Mouse (Mus musculus): ENCODE results near the gene Zfp82. TPM values are rescaled to one million over a fixed set of nuclear protein-coding genes. Genes with fewer than 3 reads are reported as not detected.
A peak's percentile ranks its signal among the peaks of the same experiment; 100 is the strongest.

Gene Zfp82
- polyA plus RNA-seq, 2 experiments from 2014 or later = 8.6 to 11.9 TPM

DNA sequence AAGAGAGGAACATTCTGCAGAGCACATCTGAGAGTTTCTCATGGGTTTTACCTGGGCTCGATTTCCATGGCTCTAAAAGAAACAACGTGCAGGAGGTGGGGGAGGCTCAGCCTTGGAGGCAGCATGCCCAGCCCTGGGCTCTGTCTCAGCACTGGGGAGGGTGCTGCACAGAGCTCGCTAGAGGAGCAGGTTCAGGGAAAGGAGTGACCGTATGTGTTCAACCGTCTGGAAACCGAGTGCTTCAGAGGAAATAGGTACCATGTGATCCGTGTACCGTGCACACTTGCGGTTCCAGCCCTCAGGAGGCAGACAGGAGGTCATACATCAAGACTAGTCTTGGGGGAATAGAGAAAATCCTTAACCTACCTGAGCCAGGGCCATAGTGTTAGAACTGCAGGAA is 28.3 kb downstream of the Zfp82 start:
- ATAC-seq = no peak

DNA sequence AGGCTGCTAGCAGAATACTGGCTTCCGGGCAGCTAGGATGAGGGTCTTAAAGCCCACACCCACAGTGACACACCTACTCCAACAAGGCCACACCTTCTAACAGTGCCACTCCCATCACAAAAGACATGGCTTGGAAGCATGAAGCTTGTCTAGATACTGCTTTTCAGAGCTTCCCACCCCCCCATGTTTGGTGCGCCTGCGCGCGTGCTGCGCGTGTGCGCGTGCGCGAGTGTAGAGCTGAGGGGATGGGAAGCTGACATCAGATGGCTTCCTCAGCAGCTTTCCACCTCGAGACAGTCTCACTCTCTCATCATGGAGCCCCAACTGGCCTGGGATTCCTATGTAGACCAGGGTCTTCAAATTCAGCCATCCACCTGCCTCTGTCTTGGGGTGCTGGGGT is 38.4 kb downstream of the Zfp82 start:
- no peak for ATAC-seq

DNA sequence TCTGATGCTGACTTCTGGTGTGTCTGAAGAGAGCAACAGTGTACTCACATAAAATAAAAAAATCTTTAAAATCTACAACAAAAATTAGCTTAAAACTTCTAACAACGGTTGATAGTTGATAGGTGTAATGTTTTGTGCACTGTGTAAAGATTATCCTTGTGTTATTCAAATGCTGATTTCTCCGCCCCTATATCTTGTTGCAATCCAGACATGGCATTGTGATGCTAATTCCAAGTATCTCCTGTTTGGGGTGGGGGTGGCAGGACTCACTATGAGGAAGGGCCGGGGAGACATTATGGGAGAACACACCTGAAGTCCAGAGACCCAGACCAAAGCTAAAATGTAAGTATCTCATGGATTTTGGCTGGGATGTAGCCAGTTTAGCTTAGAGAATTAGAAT is 41.3 kb downstream of the Zfp82 start:
- ATAC-seq = no peak

GRCm38 (mm10) chr7:30030677-30031076 is 42.0 kb downstream of the Zfp82 start:
- no peak for ATAC-seq

GRCm38 (mm10) chr7:30028572-30028971 is 44.1 kb downstream of the Zfp82 start:
- ATAC-seq = no peak

GRCm38 (mm10) chr7:30027331-30027730 is 45.4 kb downstream of the Zfp82 start:
- no peak for ATAC-seq

GRCm38 (mm10) chr7:30025358-30025757 is 47.3 kb downstream of the Zfp82 start:
- ATAC-seq = no peak

DNA sequence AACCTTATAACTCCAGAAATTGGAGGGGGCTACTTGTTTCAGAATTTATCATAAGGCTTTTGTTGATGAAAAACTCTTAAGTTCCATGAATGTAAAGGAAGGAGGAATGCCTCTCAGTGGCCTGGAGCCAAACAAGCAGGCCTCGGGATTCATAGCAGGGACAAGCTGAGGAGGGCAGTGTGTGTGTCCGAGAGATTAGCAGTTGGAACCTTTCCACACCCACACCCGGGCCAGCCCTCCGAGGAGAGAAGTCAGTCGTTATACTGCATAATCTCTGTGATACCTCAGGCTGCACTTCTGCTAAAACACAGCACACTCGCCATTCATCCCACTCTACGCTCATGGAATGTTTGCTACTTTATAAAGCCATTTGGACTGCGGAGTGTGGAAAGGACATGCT is 48.9 kb downstream of the Zfp82 start:
- no peak for ATAC-seq

DNA sequence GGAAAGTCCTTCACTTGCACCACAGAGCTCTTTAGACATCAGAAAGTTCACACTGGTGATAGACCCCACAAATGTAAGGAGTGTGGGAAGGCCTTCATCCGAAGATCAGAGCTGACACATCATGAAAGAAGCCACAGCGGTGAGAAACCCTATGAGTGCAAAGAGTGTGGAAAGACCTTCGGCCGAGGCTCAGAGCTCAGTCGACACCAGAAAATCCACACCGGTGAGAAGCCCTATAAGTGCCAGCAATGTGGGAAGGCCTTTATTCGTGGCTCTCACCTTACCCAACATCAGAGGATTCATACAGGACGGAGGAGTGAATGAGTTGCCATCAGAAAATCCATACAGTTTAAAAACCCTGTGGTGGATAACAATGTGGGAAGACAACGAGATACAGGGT is 49.4 kb downstream of the Zfp82 start:
- no peak for ATAC-seq

- no peak for ATAC-seq
These were observed 53.2 kb downstream of the Zfp82 start for GRCm38 (mm10) chr7:30019543-30019942.

DNA sequence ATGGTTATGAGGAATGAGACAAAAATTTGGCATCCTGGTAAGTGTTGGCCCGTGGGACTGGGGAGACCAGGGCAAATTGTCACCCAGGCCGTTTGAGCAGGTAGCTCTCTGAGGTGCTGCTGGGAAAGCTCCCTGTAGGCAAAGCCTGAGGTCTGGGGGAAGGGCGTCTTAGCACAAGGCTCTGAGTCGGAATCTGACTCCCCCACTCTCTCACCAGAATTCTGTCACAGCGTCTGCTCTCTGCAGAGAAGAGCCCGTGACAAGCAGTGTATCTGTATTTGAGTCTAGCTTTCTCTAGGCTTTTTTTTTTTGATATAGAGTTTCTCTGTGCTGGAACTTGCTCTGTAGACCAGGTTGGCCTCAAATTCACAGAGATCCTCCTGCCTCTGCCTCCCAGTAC is 55.5 kb downstream of the Zfp82 start:
- ATAC-seq = no peak

- ATAC-seq = peak; percentile 63
These were observed 59.7 kb downstream of the Zfp82 start for GRCm38 (mm10) chr7:30012956-30013363.

DNA sequence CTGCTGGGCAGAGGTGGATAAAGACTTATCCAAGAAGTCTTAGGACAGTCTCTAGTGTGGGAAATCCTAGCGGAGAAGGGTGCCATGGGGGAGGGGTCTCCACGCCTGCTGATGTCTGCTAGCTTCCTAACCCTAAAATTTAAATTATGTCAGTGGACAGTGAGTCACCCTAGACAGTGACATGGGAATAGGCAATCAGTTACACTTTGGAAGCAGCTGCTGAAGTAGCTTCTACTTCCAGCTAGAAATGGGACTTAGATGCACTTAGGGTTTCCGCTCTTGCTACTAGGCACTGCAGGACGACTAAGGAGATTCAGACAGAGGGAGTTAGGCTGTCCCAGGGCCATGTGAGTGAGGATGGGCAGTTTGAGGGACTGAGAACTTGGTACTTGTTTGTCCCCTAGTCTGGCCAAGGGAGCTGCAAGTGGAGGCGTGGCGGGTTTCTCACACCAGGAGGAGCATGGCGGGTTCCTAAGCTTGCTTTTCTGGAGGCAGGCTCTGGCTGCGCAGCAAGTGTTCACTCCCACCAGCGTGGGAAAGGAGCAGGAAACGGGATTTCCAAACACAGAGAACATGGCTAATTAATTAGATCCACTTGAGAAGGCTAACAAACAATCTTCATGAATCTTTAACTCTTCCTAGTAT is 62.0 kb downstream of the Zfp82 start:
- ATAC-seq = no peak

- no peak for ATAC-seq
These were observed 63.2 kb downstream of the Zfp82 start for GRCm38 (mm10) chr7:30009321-30010085.

DNA sequence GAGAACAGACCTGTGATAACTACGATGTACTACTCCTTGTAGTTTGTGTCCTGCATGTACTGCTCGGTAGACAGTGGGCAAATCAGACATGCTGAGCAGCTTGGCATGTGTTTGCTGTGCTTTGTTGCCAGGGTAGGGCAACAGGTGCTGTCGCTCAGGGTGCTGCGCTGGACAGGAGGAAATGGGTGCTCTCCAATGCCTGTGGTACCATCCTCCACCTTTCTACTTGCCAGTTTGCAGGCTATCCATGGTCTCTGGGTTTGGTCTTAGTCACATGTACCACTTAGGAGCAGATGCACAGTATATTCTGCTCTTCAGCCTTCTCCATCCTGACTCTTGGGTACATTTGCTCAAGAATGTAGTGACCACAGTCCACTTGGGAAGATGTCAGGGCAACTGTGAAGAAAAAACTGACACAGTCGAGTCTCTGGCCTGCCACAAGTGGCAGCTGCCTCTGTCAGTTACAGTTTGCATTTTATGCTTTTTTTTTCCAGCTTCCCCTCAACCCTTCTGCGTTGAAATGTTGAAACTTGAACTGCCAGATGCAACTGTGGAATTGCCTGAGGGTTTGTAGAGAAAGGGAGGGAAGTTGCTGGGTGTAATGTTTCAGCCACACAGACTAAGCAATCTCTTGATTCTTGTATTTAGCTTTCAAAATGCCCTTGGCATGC is 64.5 kb downstream of the Zfp82 start:
- ATAC-seq = no peak

GRCm38 (mm10) chr7:30007601-30008000 is 65.1 kb downstream of the Zfp82 start:
- no peak for ATAC-seq

Other genes starting within 250 kb of the Zfp82 start
- 1 to 10 TPM; 3.6 to 4.5 TPM for gene Zfp940, start 219.2 kb downstream of the Zfp82 start, polyA plus RNA-seq (2017; shearing (Covaris generic))
- gene Zfp420, start 212.9 kb downstream of the Zfp82 start, polyA plus RNA-seq (2017; shearing (Covaris generic)) = 1 to 10 TPM; 6.7 to 9.2 TPM
- gene Zfp27, start 166.3 kb downstream of the Zfp82 start, polyA plus RNA-seq (2017; shearing (Covaris generic)) = 1 to 10 TPM; 2.7 to 7.6 TPM
- under 1 TPM; 0.98 to 0.99 TPM for gene Zfp383, start 164.7 kb downstream of the Zfp82 start, polyA plus RNA-seq (2017; shearing (Covaris generic))
- gene Zfp74, start 118.8 kb downstream of the Zfp82 start, polyA plus RNA-seq (2017; shearing (Covaris generic)) = 1 to 10 TPM; 4.8 to 5.2 TPM
- 1 to 10 TPM; 2.1 to 2.8 TPM for gene Zfp568, start 88.9 kb downstream of the Zfp82 start, polyA plus RNA-seq (2017; shearing (Covaris generic))
- 1 to 10 TPM; 5.4 to 7.5 TPM for gene Zfp14, start 21.5 kb downstream of the Zfp82 start, polyA plus RNA-seq (2017; shearing (Covaris generic))
- gene Gm26920, start 17.5 kb upstream of the Zfp82 start, polyA plus RNA-seq (2017; shearing (Covaris generic)) = 1 to 10 TPM; 1.5 to 3.6 TPM
- 10 to 100 TPM; 11.6 to 12.0 TPM for gene Zfp566, start 17.6 kb upstream of the Zfp82 start, polyA plus RNA-seq (2017; shearing (Covaris generic))
- gene Zfp260, start 21.9 kb upstream of the Zfp82 start, polyA plus RNA-seq (2017; shearing (Covaris generic)) = 10 to 100 TPM; 74.8 to 96.0 TPM
- 10 to 100 TPM; 13.2 to 20.3 TPM for gene Zfp382, start 49.0 kb upstream of the Zfp82 start, polyA plus RNA-seq (2017; shearing (Covaris generic))
- 10 to 100 TPM; 19.5 to 22.3 TPM for gene Zfp146, start 96.8 kb upstream of the Zfp82 start, polyA plus RNA-seq (2017; shearing (Covaris generic))
- gene Cox7a1, start 111.2 kb upstream of the Zfp82 start, polyA plus RNA-seq (2017; shearing (Covaris generic)) = under 1 TPM in 1 of 2 experiments, not detected in 1; 0.90 TPM
- 10 to 100 TPM; 49.8 to 68.7 TPM for gene Capns1, start 125.9 kb upstream of the Zfp82 start, polyA plus RNA-seq (2017; shearing (Covaris generic))
- 10 to 100 TPM; 50.3 to 54.3 TPM for gene Polr2i, start 159.0 kb upstream of the Zfp82 start, polyA plus RNA-seq (2017; shearing (Covaris generic))
- gene Tbcb, start 159.4 kb upstream of the Zfp82 start, polyA plus RNA-seq (2017; shearing (Covaris generic)) = 100 to 1,000 TPM in 1 of 2 experiments, 10 to 100 TPM in 1; 96.7 to 104 TPM
- gene Ovol3, start 162.8 kb upstream of the Zfp82 start, polyA plus RNA-seq (2017; shearing (Covaris generic)) = not detected
- 1 to 10 TPM in 1 of 2 experiments, not detected in 1; 1.6 TPM for gene Thap8, start 207.2 kb upstream of the Zfp82 start, polyA plus RNA-seq (2017; shearing (Covaris generic))
- 1 to 10 TPM; 1.9 to 3.2 TPM for gene Wdr62, start 207.5 kb upstream of the Zfp82 start, polyA plus RNA-seq (2017; shearing (Covaris generic))
- 1 to 10 TPM; 5.5 to 6.5 TPM for gene Clip3, start 218.8 kb upstream of the Zfp82 start, polyA plus RNA-seq (2017; shearing (Covaris generic))
- gene Alkbh6, start 235.8 kb upstream of the Zfp82 start, polyA plus RNA-seq (2017; shearing (Covaris generic)) = 100 to 1,000 TPM; 179 to 205 TPM
- 10 to 100 TPM in 1 of 2 experiments, 1 to 10 TPM in 1; 9.2 to 16.8 TPM for gene Syne4, start 241.9 kb upstream of the Zfp82 start, polyA plus RNA-seq (2017; shearing (Covaris generic))
- not detected for gene E130208F15Rik, start 248.8 kb upstream of the Zfp82 start, polyA plus RNA-seq (2017; shearing (Covaris generic))